Mouse (Mus musculus): ENCODE results near the gene Tdrd6.

Gene Tdrd6

DNA sequence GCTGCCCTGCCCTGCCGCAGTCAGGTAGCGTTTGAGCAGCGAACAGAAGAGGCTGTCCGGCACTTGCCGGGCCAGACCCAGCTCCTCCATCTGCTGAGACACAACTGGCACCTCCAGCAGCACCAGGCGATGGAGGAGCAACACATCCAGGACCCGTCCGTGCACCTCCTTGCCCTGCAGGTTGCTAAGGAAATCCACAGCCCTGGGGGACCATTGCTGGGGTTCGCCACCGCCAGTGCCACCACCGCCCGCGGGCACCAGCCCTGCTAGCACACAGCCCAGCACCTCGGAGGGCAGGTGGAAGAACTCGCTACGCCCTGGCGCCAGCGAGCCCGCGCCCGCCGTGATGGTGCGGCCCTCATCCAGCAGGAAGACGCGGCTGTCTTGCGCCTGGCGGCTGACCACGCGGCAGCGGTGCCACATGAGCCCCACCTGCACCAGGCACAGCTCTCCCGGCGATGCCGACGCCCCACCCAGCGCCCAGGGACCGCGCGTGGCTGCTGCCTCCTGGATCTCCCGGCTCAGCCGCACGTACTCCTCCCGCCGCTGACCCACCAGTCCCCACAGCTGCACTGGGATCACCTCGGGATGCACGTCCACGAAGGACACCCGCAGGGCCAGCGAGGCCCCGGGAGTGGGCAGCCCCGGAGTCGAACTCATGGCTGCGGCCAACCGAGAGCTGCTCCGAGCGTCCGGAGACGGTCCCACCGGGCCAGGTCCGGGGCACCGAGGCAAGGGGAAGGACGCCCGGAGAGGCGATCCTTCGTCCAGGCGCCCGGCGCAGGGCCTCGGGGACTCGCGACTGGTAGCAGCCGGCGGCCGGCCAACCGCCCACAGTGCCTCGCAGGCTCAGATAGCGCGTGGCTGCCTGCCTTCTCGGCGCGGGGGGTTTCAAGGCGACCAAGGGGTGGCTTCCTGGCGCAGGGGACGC, at the start of gene Tdrd6:
Tdrd6 (minus strand) TSS at position 804 of the 931 bp plus-strand sequence.
- ChIA-PET CTCF (interaction anchor here in 3 of 4 experiments (0.6 to 1.1 kb wide), 3 partner anchors 17 to 111 kb away, joined by 3 to 5 read pairs (median 4); no protein-coding TSS in a partner anchor), POLR2A (no interaction called here)

DNA sequence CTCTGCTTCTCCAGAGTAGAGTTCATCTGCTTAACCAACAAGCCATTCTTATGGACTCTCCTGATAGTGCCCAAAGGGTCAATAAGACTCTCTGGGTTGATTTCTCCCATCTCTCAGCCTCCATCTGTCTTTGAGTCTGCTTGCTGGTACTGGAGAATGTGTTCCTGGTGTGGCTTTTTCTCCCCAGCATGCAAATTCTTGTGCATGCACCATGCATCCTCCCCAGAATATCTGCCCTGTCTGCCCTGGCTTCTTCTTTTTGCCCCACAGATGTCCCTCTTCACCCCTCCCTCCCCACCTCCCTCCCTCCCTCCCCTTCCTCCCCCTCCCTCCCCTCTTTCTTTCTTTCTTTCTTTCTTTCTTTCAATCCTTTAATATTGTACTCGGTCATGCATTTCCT, 47.2 kb upstream of the Tdrd6 start:
- CTCF ChIA-PET: no interaction called here
- POLR2A ChIA-PET: interaction anchor here in 1 of 4 experiments (0.6 kb wide), 1 partner anchor 107 kb away, joined by 3 read pairs; no protein-coding TSS in a partner anchor

DNA sequence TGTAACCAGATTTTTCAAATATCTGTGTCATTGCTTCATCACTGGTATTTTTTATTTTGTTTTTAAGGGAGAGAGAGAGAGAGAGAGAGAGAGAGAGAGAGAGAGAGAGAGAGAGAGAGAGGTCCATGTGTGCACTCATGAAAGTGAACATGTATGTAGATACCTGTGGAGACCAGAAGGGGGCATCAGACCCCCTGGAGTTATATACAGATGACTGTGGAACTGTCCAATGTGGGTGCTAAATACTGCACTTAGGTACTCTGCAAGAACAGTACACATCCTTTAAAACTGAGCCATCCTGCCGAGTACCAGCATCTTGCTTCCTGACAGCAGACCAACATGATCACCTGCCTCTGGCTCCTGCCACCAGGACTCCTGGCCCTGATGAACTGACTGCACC, 46.1 kb upstream of the Tdrd6 start:
- ChIA-PET CTCF (no interaction called here), POLR2A (no interaction called here)

DNA sequence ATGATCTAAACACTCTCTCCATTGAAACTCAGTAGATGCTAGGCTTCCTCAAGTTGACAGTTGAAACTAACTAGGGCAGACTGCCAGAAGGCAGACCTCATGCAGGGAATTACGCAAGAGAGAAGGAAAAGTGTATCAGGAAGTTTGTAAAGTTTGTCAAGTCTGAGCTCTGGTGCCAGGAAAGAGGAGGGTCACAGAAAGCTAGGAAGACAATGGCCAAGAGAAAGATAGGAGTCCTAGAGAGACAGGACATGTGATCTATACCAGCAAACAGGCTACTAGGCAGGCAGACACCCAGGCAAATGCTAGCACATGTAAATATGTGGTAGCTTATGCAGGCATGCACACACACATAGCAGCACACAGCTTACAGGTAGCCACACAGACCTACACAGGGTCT, 45.1 kb upstream of the Tdrd6 start:
- ChIA-PET POLR2A (no interaction called here), CTCF (no interaction called here)

DNA sequence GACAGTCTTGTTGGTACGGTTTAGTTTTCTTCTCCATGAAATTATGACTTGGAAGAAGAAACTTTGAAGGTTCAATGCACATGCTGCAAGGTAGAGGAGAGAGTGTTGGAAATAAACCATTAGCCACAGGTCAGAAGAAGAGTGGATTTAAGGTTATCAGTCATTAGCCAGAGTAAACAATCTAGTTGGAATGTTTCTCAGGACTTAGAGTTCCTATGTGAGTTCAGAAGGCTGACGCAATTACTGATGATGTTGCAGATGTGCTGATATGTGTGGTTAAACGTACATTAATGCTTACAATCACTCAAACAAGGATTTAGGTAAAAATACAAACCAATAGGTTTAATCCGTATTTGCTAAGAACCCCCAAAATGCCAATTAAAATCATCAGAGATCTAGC, 41.8 kb upstream of the Tdrd6 start:
- CTCF ChIA-PET: interaction anchor here in 1 of 4 experiments (0.8 kb wide), 1 partner anchor 27 kb away, joined by 3 read pairs; no protein-coding TSS in a partner anchor

DNA sequence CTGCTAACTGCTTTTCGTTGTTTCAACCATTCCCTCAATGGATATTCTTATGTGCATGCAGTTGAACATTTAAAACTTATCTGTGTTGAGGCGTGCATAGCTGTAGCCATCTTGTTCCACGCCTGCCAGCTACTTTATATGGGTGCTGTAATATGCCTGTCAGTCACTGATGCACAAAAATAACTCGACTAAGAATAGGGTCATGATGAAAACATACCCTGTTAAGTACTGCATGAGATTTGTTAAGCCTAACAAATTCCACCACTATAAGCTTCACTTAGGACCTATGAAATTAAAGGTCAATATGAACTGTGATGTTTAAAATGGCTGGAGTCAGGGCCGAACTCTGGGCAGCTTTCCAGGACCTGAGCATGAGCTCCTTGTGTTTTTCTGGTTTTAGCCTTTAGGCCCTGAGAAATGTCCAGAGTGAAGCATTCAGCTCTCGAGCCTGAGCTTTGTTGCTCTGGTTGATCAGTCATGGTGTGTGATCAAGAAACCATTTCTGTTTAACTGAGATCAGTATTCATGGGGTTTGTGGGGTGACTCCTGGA, 39.1 kb upstream of the Tdrd6 start:
- CTCF ChIA-PET: interaction anchor here in 1 of 4 experiments (0.6 kb wide), 1 partner anchor 57 kb away, joined by 5 read pairs; no protein-coding TSS in a partner anchor
- POLR2A ChIA-PET: interaction anchor here in 1 of 4 experiments (0.5 kb wide), 1 partner anchor 415 kb away, joined by 4 read pairs; no protein-coding TSS in a partner anchor

More for the DNA sequence above, 41.8 kb upstream of the Tdrd6 start:
- POLR2A ChIA-PET: no interaction called here

DNA sequence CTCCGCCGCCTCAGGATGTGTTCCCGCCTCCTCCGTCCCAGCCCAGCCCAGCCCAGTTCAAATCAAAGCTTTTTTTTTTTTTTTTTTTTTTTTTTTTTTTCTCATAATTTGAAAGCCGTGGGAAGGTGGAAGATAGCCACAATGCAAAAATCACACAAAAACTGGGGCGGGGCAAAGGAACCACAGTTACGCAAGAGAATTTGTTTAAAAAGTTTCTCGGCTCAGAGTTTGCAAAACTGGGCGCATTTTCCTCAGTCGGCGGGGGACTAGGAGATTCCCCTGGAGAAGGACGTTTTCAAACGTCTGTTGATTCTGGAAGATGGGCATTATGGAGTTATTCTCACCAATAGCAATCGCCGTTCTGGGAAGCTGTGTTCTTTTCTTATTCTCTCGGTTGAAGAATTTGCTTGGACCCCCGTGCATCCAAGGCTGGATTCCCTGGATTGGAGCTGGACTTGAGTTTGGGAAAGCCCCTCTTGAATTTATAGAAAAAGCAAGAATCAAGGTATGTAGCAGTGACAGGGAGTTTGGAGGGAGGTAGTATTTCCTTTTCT, 37.3 kb upstream of the Tdrd6 start, which contains the start of gene Cyp39a1:
Cyp39a1 (plus strand) TSS at position 136 of the 554 bp plus-strand sequence.
- POLR2A ChIA-PET: interaction anchor here in 3 of 4 experiments (0.6 to 1.4 kb wide), 12 partner anchors 9 to 784 kb away, joined by 3 to 7 read pairs (median 3); no protein-coding TSS in a partner anchor

DNA sequence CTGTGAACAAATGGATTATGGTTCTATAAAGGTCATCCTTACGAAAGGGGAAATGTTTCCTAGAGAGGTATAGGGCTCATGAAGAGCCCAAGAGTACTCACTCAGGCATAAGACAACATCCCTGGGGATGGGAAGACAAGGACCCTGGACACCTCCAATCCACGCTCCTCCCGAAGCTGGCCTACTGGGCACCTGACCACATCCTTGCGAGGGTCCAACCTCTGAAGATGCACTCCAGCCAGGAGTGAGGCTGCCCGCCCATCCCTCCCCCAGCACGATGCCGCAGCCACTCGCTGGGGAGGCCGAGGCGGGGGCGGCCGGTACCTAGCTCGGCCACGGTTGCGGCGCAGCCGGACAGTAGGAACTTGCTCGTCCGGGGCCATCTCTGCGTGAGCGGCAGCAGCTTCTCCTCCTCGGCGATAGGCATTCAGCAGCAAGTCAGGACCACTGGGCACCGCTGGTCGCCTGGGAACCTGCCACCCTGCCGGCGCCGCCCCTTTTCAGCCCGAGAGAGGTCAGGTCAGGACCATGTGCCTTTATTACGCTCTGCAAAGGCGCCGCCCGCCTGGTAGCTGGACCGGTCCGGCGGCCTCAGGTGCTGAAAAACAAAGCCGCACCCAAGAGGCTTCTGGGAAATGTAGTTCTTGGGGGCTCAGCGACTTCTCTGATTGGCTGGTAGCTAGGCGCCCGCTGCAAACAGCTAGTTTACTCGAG, 36.6 kb upstream of the Tdrd6 start, which contains the start of gene Slc25a27:
Slc25a27 (minus strand) TSS at position 639 of the 714 bp plus-strand sequence.
- POLR2A ChIA-PET: interaction anchor here (0.5 to 1.4 kb wide), 13 partner anchors 8 to 816 kb away, joined by 3 to 7 read pairs (median 3); no protein-coding TSS in a partner anchor
- CTCF ChIA-PET: interaction anchor here in 3 of 4 experiments (0.9 to 2.5 kb wide), 7 partner anchors 16 to 152 kb away, joined by 3 to 14 read pairs (median 4); no protein-coding TSS in a partner anchor

More for the DNA sequence above, 37.3 kb upstream of the Tdrd6 start, which contains the start of gene Cyp39a1:
- CTCF ChIA-PET: interaction anchor here (0.7 to 2.5 kb wide), 10 partner anchors 16 to 1005 kb away, joined by 3 to 14 read pairs (median 4); no protein-coding TSS in a partner anchor

DNA sequence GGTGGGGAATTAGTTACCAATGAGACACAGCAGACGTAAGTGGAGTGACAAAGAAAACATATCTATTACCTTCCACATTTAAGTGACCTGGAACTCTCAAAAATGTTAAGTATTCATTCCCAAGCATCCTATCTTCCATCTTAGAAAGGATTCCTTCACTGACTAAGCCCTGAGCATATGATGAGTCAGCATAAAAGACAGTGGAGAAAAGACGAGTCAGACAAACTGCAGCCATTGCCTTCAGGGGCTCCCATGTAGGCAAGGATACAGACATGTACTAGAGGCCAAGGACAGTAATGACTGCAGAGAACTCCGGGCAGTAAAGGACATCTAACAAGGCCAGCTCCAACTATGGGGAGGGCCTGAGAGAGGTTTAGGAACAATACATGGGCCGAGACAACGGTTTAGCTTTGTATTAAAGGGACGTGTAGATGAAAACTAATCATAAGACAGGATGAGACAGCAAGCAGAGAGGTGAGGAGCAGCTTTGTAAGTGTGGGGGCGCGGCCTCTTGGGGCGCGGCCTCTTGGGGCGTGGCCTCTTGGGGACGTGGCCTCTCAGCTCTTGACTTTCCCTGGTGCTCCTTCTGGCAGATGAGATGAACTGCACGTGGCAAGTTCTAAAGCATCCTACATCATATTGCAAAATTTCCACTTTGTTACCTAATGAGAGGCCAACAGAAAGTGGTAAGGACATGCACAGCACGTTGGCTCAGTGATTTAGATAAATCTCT, 21.4 kb upstream of the Tdrd6 start:
- ChIA-PET POLR2A (interaction anchor here in 2 of 4 experiments (0.6 to 1.3 kb wide), 4 partner anchors 15 to 1951 kb away, joined by 3 to 4 read pairs (median 4); partner anchors contain the start of genes Cyp39a1 (in 2 of the 2) and Slc25a27 (in 2 of the 2)), CTCF (interaction anchor here in 2 of 4 experiments (0.6 to 2.6 kb wide), 7 partner anchors 8 to 133 kb away, joined by 3 to 13 read pairs (median 4); partner anchors contain the start of genes Cyp39a1 (in 1 of the 2) and Slc25a27 (in 1 of the 2))

DNA sequence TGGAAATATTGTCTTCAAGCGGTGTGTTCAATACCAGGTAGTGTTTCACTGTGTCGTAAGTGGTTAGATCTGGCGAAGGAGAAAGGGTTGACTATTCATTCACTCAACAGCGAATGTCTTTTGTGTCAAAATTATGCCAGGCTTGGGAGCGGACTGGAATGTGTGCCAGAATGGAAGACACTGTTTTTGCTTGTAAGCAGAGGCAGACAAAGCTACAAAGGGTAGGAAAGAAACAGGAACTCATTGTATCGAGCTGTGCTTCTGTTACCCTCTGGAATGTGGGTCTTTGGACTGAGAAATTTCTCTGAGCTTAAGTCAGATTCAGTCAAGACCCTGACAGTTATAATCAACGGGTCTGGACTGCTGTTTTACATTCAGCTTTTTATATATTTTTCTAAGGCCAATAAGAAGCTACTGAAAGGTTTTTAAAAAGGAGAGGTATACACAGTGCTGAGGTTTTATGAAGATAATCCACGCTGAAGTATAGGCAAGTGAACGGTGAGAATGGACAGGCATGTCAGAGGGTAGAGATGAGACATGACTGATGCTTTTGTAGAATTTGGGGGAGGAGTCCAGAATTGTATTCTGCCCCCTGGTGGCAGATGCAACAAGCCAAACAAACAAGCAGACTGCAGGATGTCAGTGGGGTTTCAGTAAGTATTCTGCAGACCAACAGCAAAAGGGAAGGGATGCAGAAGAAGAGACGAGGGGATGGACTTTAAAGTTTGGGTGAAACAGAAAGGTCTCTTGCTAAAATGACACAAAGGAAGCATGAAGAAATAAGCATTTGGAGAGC, 19.7 kb upstream of the Tdrd6 start:
- CTCF ChIA-PET: interaction anchor here in 2 of 4 experiments (0.8 to 2.6 kb wide), 2 partner anchors 9 to 10 kb away, joined by 3 to 10 read pairs; no protein-coding TSS in a partner anchor
- POLR2A ChIA-PET: no interaction called here

DNA sequence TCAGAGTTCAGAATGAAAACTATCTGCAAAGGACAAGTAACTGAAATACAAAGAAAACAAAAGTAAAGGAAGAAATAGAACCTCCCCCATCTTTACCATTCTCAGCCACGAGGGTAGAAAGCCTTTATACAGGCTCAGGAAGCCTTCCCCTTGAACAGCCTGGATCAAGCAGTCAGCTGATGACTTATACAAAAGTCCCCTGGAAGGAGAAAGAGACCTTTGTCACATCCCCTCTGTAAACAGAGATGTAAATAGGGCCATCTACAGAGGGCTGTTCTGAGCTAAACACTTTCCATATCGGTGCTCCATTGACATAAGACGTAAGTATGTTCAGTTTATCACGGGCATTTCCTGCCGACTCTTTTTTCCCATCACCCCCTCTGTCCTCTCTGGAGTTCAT, 16.8 kb upstream of the Tdrd6 start:
- POLR2A ChIA-PET: interaction anchor here in 1 of 4 experiments (0.8 kb wide), 1 partner anchor 178 kb away, joined by 3 read pairs; no protein-coding TSS in a partner anchor
- CTCF ChIA-PET: interaction anchor here in 1 of 4 experiments (0.6 kb wide), 1 partner anchor 612 kb away, joined by 3 read pairs; no protein-coding TSS in a partner anchor

DNA sequence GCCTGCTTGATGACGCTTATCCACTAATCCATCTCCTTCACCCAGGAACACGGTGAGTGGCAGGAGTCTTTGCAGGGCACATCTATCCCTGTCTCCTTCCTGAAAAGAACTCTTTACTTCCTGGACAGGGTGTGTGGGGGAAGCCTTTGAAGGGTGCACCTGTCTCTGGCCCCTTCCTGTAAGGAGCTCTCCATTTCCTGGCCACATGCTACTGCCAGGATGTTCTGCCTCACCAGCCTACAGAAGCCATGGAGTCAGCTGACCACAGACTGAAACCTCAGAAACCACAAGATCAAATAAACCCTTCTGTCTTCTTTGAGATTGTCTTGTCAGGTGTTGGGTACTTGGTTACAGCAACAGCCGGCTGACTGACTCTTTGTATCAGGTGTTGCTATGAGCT, 15.0 kb upstream of the Tdrd6 start:
- POLR2A ChIA-PET: interaction anchor here in 1 of 4 experiments (0.6 kb wide), 1 partner anchor 226 kb away, joined by 3 read pairs; no protein-coding TSS in a partner anchor
- CTCF ChIA-PET: no interaction called here

DNA sequence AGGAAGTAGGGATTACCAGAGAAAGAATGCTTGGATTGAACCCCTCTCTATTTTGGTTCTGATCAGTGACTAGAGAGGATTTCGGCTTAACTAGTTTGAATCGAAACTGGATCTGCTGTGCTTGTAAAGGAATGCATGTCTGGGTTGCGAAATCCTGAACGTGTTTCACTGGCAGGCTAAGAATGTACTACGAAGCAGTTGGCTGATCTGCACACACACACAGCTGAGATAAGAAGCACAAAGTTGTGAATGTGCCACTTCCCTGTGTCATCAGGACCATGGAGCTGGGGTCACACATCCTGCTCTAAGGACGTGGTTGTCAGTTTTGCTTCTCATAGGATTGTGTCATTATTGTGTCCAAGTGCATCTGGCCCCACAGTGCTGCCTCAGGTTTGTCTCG, 14.3 kb upstream of the Tdrd6 start:
- ChIA-PET CTCF (no interaction called here), POLR2A (interaction anchor here in 2 of 4 experiments (0.6 kb wide), 2 partner anchors 164 to 225 kb away, joined by 3 read pairs; no protein-coding TSS in a partner anchor)

DNA sequence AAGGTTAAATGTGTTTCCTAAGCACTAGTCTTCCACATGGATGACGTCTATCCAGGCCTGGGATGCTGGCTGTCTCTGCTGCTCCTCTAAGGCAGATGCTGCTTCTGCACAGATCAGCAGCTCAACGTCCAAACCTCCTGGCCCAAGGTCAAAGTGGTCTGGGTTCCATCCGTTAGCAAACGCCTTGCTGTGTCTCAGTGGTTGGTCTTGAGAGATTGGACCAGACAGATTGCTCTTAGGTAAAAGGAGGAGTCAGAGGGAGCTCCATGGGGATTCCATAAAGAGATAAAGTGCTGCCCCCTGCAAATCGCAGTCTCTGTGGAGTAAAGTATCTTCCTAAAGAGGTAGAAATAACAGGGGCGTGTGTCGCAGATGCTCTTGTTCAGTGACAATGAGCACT, 13.1 kb upstream of the Tdrd6 start:
- ChIA-PET POLR2A (interaction anchor here in 1 of 4 experiments (0.8 kb wide), 1 partner anchor 15 kb away, joined by 3 read pairs; no protein-coding TSS in a partner anchor), CTCF (interaction anchor here in 2 of 4 experiments (0.7 to 1.0 kb wide), 2 partner anchors 8 to 158 kb away, joined by 3 read pairs; partner anchors contain the start of gene Rcan2 (in 1 of the 2))

DNA sequence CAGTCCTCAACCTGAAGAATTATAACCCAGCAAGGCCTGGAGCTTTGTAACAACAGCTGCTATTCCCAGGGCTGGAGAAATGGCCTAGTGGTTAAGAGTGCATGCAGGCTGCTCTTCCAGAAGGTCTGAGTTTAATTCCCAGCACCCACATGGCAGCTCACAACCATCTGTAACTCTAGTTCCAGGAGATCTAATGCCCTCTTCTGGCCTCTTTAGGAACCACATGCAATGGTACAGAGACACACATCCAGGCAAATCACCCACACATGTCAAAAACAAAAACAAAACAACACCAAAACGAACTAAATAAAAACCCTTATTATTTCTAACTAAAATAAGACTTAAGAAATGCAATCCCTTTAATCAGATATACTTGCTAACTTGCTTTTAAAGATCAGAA, 10.7 kb upstream of the Tdrd6 start:
- POLR2A ChIA-PET: no interaction called here
- CTCF ChIA-PET: interaction anchor here (0.6 to 2.2 kb wide), 5 partner anchors 9 to 180 kb away, joined by 3 to 10 read pairs (median 3); no protein-coding TSS in a partner anchor

DNA sequence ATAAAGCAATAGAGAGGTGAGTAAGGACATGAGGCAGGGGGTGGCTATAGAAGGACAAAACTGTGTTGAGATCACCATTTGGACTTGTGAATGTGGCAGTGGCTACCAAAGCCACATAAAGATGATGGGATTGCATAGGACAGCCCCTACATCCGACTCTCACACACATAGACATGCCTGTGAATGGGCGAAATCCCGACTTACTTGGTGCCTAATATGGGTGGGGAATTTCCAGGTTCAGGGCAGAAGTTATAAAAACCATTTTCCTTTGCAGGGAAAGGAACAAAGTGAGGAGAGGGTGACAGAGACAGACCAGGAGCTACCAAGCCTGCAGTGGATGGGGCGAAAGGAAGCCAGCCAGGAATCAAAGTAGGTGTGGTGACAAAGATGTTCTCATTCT, 7.0 kb upstream of the Tdrd6 start:
- POLR2A ChIA-PET: no interaction called here
- CTCF ChIA-PET: no interaction called here
